Mouse (Mus musculus): ENCODE measurements around the gene Uts2.

- TF ChIP-seq CTCF (conservative IDR thresholded peaks at IDR 0.05 in 1 of 2, IDR thresholded peaks at IDR 0.05 in 1 of 2; ENCODE audit: low read depth in 2 of 2, low read length in 2 of 2) = no peak
- no peak for TF ChIP-seq MXI1 (IDR thresholded peaks at IDR 0.05; ENCODE audit: low read depth, low read length)
- no peak for TF ChIP-seq ZKSCAN1 (IDR thresholded peaks at IDR 0.05; ENCODE audit: borderline replicate concordance, low read depth, low read length)
- TF ChIP-seq NELFE (IDR thresholded peaks at IDR 0.05; ENCODE audit: low read depth, low read length) = no peak
- no peak for TF ChIP-seq JUN (IDR thresholded peaks at IDR 0.05; ENCODE audit: insufficient read depth, low read depth, low read length)
- TF ChIP-seq ZC3H11A (IDR thresholded peaks at IDR 0.05; ENCODE audit: low read depth, low read length) = no peak
- no peak for TF ChIP-seq EP300 (IDR thresholded peaks at IDR 0.05; ENCODE audit: low read length)
- no peak for TF ChIP-seq USF2 (conservative IDR thresholded peaks at IDR 0.05; ENCODE audit: low read depth, low read length)
- TF ChIP-seq MEF2A (IDR thresholded peaks at IDR 0.05; ENCODE audit: borderline replicate concordance, low read depth, low read length) = no peak
- TF ChIP-seq POLR2A (IDR thresholded peaks at IDR 0.05; ENCODE audit: low read depth, low read length) = no peak
Measured at GRCm38 (mm10) chr4:150956369-150957105, 40.4 kb upstream of the Uts2 start.

All from CH12.LX (cell line).